Mouse (Mus musculus) B cell, adult 62 days (primary cell): ENCODE results near the gene Arsj. TPM values are rescaled to one million over a fixed set of nuclear protein-coding genes. Genes with fewer than 3 reads are reported as not detected.

Experiments used
- total RNA-seq: library from RNA; stranded (reverse); gene quantifications from 4 replicates; pipeline ENCODE4 v1.2.4, GENCODE M21; 2023

The Arsj gene
- not detected in 4 replicates for total RNA-seq

DNA sequence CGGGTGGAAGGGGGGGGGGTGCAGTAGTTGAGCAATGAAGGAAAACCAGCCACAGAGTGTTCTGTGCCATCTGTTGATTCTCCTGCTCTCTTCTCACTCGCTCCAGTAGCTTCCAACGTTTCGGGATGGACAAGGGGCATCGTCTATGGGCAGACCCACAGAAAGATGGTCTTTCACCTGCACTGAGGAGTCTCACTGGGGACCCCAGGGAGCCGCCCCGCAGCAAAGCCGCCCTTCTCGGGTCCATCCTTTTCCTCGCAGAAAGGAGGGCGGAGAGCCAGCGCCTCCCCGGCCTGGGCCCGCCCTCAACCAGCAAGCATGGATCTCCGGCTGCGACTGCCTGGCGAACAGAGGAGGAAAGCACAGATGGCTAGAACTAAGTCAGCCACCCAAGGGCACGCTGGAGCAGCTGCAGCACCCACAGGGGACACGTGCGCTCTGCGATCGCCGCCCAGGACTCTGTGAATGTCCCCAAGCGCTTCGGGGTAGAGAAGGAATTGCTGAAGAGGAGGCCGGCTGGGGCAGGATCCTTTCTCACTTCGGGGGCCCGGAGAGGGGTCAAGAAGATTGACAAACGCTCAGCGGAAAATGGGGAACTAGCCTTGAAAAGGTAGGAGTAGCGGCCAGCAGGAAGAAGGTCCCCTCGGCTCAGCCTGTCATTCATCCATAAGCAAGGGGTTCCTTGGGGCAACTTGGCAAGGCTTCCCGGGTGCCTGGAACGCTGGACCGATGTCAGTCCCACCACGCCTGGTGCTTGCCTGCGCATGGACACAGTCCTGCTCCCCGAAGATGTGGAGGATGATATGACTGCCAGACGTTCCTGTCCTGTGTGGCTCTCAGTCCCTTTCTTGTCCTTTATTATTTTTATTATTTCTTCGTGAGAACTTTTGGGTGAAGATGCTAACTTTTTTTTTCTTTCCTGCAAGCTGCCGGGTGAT, at the start of gene Arsj:
Gene Arsj (plus strand): TSS at position 117 of the 938 bp plus-strand sequence.

Other genes with a start within 250 kb of the Arsj start
- gene Camk2d, start 232.6 kb downstream of the Arsj start, total RNA-seq = 187 to 197 TPM (median 192 TPM) in 4 replicates